Mouse (Mus musculus) gastrocnemius, adult 18-20 months (tissue): ENCODE measurements around the gene Srgap3. TPM values are rescaled to one million over a fixed set of nuclear protein-coding genes. Genes with fewer than 3 reads are reported as not detected.

ENCODE experiments used
- DNase-seq: peaks from one replicate; pipeline ENCODE4 v3.0.0; 2021; ENCODE audit warnings: low spot score
- total RNA-seq, 2 experiments: library from RNA; stranded (reverse); gene quantifications; 2 replicates each; pipeline ENCODE4 v1.2.3; 2021

Srgap3 gene
- total RNA-seq, 2 experiments from 2014 or later = 0.71 to 1.1 TPM

- DNase-seq = no peak
Observed at GRCm38 (mm10) chr6:112820298-112820992, 126.6 kb downstream of the Srgap3 start.

GRCm38 (mm10) chr6:112818403-112818901 lies 128.6 kb downstream of the Srgap3 start:
- DNase-seq = no peak

- DNase-seq = no peak
Observed at GRCm38 (mm10) chr6:112815604-112816003, 131.5 kb downstream of the Srgap3 start.

- DNase-seq = no peak
Observed at GRCm38 (mm10) chr6:112814525-112815086, 132.5 kb downstream of the Srgap3 start.

- DNase-seq = no peak
Observed at GRCm38 (mm10) chr6:112812884-112813283, 134.2 kb downstream of the Srgap3 start.

- DNase-seq = no peak
Observed at GRCm38 (mm10) chr6:112810521-112810830, 136.6 kb downstream of the Srgap3 start.

GRCm38 (mm10) chr6:112809658-112810520 lies 137.2 kb downstream of the Srgap3 start:
- DNase-seq = no peak

GRCm38 (mm10) chr6:112808738-112809137 lies 138.3 kb downstream of the Srgap3 start:
- no peak for DNase-seq

GRCm38 (mm10) chr6:112801917-112802316 lies 145.1 kb downstream of the Srgap3 start:
- no peak for DNase-seq

- no peak for DNase-seq
Observed at GRCm38 (mm10) chr6:112798378-112798777, 148.7 kb downstream of the Srgap3 start.

- no peak for DNase-seq
Observed at GRCm38 (mm10) chr6:112796607-112797006, 150.5 kb downstream of the Srgap3 start.

GRCm38 (mm10) chr6:112793887-112794286 lies 153.2 kb downstream of the Srgap3 start:
- no peak for DNase-seq

- no peak for DNase-seq
Observed at GRCm38 (mm10) chr6:112789901-112790300, 157.2 kb downstream of the Srgap3 start.

GRCm38 (mm10) chr6:112788617-112789016 lies 158.4 kb downstream of the Srgap3 start:
- DNase-seq = no peak

GRCm38 (mm10) chr6:112788174-112788573 lies 158.9 kb downstream of the Srgap3 start:
- no peak for DNase-seq

- DNase-seq = no peak
Observed at GRCm38 (mm10) chr6:112781409-112782093, 165.5 kb downstream of the Srgap3 start.

- no peak for DNase-seq
Observed at GRCm38 (mm10) chr6:112778211-112778610, 168.9 kb downstream of the Srgap3 start.

GRCm38 (mm10) chr6:112776718-112777117 lies 170.3 kb downstream of the Srgap3 start:
- no peak for DNase-seq

- no peak for DNase-seq
Observed at GRCm38 (mm10) chr6:112773754-112774153, 173.3 kb downstream of the Srgap3 start.

- DNase-seq = no peak
Observed at GRCm38 (mm10) chr6:112770996-112771395, 176.1 kb downstream of the Srgap3 start.

GRCm38 (mm10) chr6:112758541-112758940 lies 188.5 kb downstream of the Srgap3 start:
- DNase-seq = no peak

GRCm38 (mm10) chr6:112756866-112757265 lies 190.2 kb downstream of the Srgap3 start:
- DNase-seq = no peak
